Mouse (Mus musculus) mature B cell (primary cell): Measurements from ENCODE around the gene Pcgf1.

Source experiments
- in situ Hi-C: fragments of 300-500 bp; cut with MboI; formaldehyde crosslinking; loops from 2 replicates; pipeline ENCODE4 v1.14.3; 2019

Gene Pcgf1

DNA sequence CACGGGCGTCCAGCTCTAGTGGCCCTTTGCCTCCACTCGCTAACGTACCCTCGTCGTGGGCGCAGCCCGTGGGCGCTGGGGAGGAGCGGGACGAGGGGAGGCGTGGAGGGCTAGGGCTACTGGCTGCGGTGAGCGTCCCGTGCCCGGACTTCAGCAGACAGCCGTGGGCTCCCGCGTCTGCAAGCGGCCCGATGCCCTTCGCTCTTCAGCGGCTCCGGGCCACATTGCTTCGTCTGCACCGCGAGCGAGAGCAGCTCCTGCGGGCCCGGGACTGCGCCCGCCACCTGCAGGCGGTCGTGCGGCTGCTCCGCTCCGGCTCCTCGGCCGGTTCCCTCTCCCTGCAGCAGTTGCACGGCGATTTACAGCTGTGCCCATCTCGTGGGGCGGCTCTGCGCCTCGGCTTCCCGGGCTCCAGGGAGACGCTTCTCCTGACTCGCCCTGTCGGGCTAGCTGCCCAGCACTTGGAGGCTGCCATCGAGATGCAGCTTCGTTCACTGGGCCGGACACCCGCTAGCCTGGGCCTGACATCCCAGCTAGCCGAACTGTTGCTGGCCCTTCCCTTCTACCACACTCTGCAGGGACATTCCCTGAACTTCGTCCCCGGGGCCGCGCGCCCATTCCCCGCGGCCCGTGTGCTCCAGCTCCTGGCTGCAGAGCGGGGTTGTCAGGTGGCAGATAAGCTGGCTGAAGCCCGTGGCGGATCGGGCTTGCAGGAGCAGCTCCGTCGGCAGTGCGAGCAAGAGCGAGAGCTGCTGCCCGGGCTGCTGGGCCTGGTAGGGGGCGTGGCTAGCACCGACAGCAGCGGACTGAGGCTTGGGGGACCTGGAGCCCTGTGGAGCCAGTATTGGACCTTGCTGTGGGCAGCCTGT, 24.3 kb downstream of the Pcgf1 start:
- in situ Hi-C loops: no loop called here

DNA sequence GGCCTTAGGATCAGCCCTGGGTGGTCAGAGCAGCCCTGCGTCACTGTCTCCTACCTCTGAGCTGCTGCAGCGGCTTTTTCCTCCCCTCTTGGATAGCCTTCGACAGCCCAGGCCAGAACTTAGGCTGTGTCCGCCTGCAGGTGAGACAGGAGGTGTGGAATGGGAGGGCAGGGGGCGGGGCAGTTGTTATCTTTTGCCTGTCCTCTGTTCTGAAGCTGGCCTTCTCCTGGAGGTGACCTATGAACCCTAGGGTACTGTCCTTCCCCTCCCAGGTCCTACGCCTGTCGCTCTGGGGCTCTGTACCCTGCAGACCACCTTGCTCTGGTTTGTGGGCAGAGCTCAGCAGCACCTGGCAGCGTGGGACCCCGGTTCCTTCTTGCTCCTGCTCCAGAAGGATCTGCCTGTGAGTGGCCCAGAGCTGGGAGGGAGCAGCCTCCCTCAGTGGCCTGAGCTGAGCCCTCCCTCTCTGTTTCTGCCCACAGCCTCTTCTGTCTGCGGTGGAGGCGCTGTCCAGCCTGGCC, 25.5 kb downstream of the Pcgf1 start:
- in situ Hi-C loops: no loop called here

DNA sequence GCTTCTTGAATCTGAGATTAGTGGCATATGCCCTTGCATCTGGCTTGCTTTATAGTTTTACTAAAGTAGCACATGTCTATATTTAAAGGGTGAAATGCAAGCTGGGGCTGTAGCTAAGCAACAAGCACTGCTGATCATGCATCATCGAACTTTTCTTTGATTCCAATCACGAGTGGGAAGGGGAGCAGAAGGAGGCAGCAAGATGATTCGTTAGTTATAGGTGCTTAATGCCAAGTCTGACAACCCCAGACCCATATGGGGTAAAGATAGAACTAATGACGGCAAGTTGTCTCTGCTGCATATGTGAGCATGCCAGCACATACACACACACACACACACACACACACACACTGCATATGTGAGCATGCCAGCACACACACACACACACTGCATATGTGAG, 26.5 kb downstream of the Pcgf1 start:
- in situ Hi-C loops: no loop called here

DNA sequence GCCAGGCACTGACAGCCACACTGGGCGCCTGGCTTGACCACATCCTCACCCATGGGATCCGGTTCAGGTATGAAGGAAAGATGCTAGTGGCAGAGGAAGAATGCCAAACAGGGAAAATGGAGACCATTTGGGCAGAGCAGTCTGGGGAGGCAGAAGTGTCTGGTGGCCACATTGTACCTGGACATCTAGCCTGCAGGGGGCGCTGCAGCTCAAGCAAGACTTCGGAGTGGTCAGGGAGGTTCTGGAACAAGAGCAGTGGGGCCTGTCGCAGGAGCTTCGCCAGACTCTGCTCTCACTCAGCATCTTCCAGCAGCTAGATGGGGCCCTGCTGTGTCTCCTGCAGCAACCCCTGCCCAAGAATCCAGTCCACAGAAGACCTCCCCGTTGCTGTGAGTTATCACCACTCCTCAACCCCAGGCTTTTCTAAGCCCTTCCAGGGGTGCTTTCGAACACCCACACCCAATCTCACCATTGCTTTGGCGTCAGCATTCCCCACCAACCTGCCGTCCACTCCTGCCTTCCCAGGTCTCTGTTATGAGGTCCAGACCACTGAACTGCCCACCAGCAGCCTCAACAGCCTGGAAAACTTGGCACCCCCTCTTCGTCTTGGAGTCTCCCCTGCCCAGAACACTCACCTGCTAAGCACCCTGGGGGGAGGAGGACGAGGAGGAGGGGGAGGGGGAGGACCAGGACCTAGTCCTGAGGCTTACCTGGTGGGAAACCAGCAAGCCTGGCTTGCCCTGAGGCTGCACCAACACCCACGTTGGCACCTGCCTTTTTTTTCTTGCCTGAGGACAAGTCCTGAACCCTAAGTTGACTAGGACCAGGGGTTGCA, 30.1 kb downstream of the Pcgf1 start:
- in situ Hi-C loops: no loop called here

DNA sequence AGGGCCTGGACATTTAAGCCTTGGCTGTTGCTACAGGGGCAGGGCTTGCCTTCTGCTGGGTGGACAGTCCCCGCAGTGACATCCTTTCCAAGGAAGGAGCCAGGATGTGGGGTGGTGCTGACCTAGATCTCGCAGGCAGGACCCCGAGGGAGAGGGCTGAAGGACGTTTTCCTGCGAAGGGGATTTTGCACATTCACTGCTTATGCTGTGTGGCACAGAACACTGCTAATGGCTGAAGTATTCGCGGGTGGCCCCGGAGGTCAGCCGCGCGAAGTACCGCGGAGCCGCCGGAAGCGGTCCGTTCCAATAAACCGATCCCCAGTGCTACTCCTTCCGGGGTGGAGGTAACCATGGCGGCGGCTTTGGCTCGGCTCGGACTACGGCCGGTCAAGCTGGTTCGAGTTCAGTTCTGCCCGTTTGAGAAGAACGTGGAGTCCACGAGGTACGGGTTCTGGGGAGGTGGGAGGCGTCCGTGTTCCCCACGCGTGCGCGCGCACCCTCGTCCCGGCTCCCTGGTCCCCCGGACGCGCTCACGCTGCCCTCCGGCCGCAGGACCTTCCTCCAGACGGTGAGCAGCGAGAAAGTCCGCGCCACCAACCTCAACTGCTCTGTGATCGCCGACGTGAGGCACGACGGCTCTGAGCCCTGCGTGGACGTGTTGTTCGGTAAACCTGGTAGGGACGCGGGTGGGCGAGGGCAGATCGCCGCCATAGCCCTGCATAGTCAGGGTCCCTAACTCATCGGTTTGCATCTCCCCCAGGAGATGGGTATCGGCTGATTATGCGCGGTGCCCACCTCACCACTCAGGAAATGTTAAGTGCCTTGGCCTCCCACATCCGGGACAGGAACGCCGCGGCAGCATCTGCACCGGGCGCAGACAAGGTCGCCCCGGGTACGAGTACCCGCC, 31.3 kb downstream of the Pcgf1 start, which contains the start of gene Mrpl53:
Mrpl53 (plus strand) TSS at position 279 of the 907 bp plus-strand sequence.
- in situ Hi-C loops: no loop called here

DNA sequence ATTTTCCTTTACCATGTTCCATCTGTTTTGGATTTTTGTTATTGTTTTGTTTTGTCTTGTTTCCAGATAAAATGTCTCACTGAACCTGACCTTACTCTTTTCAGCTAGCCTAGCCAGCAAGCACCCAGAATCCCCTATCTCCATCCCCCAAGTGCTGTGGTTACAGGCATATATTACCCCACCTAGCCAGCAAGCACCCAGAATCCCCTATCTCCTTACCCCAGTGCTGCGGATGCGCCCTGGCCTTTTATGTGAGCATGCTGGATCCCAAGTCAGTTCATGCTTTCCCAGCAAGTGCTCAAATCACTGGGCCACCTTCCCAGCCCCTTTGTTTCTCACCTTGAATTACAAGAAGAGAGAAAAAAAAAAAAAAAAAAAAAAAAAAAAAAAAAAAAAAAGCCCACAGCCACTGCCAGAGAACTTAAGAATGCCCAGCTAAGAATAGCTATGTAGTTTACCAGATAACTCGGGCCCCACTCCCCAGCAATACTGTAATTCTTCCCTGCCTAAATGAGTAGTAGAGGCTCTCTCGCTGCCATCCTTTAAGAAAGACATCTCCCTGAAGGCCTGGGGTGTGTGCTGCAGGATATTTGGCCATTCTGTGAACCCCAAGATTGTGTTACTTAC, 34.0 kb downstream of the Pcgf1 start:
- in situ Hi-C loops: no loop called here

DNA sequence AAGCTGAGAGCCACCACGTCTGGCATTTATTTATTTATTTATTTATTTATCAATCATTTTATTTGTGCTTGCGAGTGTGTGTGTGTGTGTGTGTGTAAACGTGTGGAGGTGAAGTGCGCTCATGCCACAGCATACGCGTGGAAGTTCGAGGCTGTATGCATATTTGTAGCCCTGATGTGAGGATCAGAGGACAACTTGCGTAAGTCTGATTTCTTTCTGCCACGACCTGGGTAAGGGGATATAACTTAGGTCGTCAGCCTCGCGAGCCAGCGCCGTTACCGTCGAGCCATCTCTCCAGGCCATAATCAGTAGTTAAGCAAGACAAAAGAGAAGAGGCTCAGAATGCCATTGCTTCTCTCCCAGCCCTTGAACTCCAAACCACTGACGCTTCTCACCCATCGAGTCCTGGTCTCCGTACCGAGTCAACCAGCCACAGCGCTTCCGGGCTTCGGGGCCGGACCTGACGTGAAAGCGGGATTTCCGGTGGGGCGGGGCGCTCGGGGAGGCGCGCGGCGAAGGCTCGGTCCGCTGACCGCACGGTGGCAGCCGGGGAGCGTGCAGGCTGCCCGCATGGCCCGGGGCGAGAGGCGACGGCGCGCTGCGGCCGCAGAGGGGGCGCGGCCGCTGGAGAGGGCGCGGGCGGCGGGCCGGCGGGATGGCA, 37.5 kb downstream of the Pcgf1 start, which contains the start of gene Mogs:
Mogs (plus strand) TSS at position 486 of the 661 bp plus-strand sequence.
- in situ Hi-C loops: no loop called here

DNA sequence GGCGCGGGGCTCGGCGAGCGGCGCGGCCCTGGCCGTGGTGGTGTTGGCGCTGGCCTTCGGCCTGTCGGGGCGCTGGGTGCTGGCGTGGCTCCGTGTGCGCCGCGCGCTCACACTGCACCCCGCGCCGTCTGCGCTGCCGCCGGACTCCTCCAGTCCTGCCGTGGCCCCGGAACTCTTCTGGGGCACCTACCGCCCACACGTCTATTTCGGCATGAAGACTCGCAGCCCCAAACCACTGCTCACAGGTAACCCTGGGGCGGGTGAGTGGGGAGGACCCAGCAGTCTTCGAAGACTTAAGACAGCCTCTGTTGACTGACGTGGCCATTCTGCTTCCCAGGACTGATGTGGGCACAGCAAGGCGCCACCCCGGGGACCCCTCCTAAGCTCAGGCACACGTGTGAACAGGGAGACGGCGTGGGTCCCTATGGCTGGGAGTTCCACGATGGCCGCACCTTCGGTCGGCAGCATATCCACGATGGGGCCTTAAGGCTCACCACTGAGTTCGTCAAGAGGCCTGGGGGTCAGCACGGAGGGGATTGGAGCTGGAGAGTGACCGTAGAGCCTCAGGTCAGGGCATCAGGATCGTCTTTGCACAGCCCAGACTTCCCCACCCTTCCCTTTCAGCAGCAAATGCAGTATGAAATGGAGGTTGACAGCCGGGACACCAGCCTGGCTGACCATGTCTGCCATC, 38.2 kb downstream of the Pcgf1 start:
- in situ Hi-C loops: no loop called here

DNA sequence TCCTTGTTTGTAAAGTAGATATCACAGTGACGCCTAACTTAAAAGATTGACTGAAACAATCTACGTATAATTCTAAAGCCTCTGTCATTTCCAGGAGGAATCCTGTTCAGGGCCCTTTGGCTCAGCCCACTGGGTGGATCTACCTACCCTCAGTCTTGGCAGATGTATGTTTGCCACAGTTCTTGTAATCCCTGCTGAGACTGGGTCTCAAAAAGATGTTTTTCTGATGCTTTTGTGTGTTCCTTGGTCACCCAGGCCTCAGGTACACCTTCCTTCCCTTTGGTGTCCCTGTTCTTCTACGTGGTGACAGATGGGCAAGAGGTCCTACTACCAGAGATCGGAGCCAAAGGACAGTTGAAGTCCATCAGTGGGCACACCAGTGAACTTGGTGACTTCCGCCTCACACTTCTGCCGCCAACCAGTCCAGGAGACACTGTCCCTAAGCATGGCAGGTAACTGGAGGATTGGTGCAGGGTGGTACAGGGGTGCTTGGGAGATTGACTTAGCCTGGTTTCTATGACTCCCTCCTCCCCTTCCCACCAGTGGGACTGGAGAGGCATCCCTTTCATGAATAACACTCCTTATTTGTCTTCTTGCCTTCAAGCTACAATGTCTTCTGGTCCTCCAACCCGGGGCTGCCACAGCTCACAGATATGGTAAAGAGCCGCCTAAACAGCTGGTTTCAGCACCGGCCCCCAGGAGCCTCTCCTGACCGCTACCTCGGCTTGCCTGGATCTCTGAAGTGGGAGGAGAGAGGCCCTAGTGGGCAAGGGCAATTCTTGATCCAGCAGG, 38.9 kb downstream of the Pcgf1 start:
- in situ Hi-C loops: no loop called here

DNA sequence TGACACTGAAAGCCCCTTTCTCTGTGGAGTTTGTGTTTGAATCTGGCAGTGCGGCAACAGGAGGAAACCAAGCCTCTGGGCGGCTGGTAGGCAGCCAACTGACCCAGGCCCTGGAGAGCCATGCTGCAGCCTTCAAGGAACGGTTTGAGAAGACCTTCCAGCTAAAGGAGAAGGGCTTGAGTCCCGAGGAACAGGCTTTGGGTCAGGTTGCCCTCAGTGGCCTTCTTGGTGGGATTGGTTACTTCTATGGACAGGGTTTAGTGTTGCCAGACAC, 39.4 kb downstream of the Pcgf1 start:
- in situ Hi-C loops: no loop called here

DNA sequence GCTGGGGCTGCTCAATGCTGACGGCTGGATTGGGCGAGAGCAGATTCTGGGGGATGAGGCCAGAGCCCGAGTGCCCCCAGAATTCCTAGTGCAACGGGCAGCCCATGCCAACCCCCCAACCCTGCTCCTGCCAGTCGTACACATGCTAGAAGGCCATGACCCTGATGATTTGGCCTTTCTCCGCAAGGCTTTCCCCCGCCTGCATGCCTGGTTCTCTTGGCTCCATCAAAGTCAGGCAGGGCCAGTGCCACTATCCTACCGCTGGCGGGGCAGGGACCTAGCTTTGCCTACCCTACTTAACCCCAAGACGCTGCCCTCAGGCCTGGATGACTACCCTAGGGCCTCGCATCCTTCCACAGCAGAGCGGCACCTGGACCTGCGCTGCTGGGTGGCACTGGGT, 39.9 kb downstream of the Pcgf1 start:
- in situ Hi-C loops: no loop called here

DNA sequence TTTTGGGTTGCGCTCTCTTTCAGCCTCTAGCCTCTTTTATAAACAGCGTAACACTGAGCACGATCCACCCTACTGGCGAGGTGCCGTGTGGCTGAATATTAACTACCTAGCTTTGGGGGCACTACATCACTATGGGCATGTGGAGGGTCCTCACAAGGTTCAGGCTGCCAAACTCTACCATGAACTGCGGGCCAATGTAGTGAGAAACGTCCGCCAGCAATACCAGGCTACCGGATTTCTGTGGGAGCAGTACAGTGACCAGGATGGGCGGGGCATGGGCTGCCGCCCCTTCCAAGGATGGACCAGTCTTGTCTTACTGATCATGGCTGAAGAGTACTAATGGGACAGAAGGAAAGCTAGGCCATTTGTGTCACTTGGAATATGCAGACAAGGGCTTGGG, 40.7 kb downstream of the Pcgf1 start:
- in situ Hi-C loops: no loop called here

DNA sequence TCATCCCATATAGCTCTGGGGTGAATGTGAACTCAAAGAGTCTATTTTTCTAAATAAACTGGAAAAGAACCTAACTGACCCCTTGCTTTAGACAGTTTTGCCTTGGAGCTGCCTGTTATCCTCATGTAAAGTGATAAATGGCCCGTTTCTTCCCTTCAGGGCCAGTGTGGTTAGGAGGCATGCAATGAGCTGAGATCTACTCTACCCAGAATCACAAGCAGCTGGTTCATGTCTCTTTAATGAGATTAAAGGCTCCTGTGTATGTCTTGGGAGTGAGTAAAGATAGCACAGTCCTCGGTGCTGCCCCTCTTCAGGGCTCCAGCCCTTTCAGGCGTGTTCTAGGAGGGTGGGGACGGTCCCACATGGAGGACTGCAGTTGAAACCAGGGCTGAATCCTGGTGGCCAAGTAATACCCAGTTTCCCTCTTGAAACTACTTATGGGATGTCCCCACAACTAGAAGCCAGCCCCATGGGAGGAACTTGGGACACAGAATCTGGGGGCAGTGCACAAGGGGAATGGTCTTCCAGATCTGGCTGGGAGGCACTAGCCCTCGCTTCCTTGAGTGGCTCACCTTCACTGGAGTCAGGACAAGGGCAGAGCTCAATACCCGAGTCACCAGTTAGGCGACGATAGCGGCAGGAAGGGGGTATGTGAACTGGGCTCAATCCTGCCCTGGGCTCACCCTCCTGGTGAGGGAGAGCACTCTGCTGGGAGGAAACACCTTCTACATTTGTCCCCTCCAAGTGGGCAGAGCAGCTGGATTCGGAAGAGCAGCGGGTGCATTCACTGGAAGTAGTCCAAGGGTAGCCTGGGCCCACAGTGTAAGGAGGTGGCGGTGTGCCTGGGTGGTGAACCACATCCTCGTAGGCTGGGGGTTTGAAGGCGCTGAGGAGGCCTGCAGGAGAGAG, 41.4 kb downstream of the Pcgf1 start:
- in situ Hi-C loops: no loop called here

DNA sequence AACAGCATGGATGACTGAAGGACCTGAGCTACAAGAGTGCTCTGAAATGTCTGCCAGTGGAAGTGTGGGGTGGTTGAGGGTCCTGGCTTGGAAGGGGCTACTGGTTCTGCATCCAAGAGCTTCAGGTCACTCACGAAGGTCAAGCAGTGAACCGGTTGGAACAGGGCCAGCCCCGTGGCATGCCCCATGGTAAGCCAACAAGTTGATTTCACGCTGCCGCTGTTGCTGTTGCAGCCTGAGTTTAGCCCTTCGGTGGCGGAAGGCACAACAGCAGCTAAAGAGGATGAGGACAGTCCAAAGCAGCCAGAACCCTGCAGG, 42.0 kb downstream of the Pcgf1 start:
- in situ Hi-C loops: loop anchor here (5.0 kb wide), 1 partner anchor 43 kb away; no protein-coding TSS in a partner anchor

DNA sequence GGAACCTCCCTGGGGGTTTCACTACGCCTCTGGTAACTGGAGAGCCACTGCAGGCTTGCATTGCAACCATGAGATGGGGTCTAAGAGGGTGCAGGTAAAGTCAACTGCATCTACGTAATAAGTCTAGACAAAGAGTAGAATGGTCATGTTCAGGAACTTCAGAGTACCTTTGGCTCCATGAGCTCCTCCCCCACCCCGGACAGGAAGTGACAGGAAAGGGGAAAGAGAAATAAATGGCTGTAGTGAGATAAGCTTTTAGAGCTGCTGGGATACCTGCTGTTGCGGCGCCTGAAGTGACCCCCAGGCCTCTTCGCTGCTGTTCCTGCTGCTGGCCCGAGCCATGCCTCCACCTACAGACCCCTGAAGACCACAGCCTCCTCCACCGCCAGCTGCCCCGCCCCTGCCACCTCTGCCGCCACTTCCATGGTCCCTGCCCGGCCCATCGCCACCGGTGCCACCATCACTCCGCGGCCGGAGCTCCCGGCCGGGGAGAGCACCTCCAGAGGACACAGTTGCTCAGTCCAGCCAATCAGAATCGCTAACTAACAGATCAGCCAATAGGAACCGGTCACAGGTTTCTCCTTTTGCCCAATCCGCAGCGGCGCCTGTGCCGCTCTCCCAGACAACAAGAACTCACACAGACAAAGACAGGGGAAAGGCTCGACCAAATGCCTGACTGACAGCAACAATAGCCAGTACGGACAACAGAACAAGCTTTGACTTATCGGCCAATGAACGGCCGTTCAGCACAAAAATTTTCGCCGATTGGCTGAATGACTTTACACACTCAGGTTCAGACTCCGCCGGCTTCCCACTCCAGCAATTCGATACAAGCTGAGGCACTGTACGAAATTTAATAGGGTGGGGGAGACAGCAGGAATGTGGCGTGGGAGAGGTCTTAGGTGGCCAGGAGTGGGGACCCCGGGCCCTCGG, 43.5 kb downstream of the Pcgf1 start, which contains the start of gene Wbp1:
Wbp1 (minus strand) TSS at position 630 of the 933 bp plus-strand sequence.
- in situ Hi-C loops: loop anchor here (5.0 kb wide), 1 partner anchor 41 kb away; no protein-coding TSS in a partner anchor

DNA sequence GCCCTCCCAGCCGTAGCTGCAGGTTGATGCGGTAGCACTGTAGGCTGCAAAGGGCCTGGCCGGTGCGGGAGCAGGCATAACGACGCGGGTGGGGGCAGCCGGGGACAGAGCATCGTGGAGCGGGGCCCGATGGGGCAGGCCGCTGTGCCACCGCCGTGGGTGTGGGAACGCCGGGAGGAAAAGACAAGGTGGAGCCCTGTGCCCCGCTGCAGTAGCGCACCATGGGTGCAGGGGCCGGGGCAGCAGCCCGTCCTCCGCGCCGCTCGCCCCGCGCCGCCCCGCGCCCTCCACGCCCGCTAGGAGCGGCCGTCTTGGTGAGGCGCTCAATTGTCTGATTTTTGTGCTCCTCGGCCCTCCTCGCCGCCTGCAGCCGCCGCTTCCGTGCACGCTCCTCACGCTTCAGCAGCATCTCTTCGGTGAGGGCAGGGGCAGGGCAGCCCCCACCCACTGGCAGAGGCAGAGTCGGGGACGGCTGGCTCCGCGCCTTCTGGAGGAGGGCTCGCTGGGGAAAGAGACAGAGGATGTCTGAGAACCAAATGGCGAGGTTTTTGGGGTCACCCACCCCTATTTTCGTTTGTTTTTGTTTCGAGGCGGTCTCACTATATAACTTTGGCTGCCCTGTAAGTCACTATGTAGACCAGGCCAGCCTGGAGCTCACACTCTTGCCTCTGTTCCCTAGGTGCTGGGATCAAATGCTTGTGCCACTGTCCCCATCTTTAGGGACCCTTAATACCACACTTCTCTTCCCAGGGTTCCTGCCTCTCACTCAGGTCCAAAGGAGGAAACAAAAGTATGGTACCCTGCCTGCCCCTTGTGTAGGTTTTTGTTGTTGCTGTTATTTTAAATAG, 44.4 kb downstream of the Pcgf1 start:
- in situ Hi-C loops: loop anchor here (5.0 kb wide), 1 partner anchor 40 kb away; no protein-coding TSS in a partner anchor
